Mouse (Mus musculus): ENCODE measurements around the gene Atg5. TPM values are rescaled to one million over a fixed set of nuclear protein-coding genes. Genes with fewer than 3 reads are reported as not detected.
"Not testable (repeated sequence)": the region's sequence is repeated elsewhere in the genome, so short reads cannot be mapped to it uniquely, and the experiment has no call there.

The Atg5 gene
- polyA plus RNA-seq, 1 experiment from 2014 or later = 56.1 TPM

DNA sequence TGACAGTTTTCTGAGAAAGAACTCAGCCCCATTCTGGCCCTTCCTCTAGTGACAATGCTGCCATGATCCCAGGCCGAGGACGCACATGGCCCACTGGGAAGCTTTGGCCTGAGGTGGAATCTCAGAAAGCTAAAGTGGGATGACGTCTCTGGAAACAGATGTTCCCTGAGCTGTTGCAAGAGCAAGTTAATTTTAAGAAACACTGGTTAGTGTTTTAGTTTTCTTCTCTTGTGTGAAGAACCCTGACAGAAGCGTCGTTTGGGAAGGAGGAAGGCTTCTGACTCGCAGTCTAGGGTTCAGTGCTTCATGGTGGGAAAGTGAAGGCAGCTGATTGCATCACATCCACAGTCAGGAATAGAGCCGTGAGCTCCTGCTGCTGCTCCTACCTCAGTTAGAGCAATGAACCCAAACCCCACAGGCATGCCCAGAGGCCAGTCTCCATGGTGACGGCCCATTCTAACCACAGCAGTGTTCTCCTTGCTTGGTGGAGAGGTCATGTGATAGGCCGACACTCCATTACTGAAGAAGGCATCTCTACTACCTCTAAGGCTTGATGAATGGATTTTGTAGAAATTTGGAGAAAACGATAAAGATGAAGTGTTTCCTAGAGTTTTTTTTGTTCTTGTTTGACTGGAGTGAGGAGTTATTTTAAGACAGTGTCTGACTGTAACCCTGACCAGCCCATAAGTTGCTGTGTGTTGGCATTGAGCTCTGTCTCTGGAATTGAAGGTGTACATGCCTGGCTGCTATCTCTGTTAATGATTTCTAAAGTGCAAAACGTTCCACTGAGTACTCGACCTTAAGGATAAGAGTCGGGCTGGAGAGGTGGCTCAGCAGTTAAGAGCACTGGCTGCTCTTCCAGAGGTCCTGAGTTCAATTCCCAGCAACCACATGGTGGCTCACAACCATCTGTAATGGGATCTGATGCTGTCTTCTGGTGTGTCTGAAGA lies 57.7 kb downstream of the Atg5 start:
- H3K36me3 ChIP-seq (ENCODE audit: control insufficient read depth, insufficient read depth) = no peaks in the 10 kb centered on the region
- no peak overlapping the region for H3K9ac ChIP-seq (replicated peaks; ENCODE audit: low read depth, low read length)
- no peaks in the 10 kb centered on the region for H3K4me1 ChIP-seq (replicated peaks; ENCODE audit: control insufficient read depth, insufficient read depth, low read length)
- no peak overlapping the region for H3K4me2 ChIP-seq (ENCODE audit: low read length)
- H3K4me3 ChIP-seq (replicated peaks; ENCODE audit: low read length) = no peak overlapping the region
- H3K9me3 ChIP-seq (ENCODE audit: control insufficient read depth, low read length) = no peaks in the 10 kb centered on the region
- no peak overlapping the region for H3K27ac ChIP-seq (ENCODE audit: low read length)
- H3K27me3 ChIP-seq (replicated peaks; ENCODE audit: control insufficient read depth, insufficient read depth, low read length) = no peaks in the 10 kb centered on the region
- WGBS = 79% methylated on average over 13 of the region's 13 CpGs
- ATAC-seq = no peak

DNA sequence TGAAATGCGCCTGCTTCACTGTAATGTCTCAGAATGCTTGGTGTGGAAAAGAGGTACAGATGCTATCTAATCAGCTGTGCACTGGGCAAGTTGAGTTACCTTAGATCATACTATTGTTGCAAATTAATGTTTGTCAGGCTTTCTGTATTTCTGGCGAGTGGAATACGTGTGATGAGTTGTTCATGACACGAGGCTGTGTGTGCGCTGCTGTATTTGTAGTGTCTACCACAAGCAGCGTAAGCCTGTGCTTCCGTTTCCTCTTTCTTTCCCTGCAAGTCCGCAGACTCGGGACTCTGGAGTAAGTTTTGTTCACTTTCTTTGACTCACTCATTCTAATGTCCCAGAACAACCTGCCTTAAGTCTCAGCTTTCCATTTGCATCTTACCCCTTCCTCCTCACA lies 58.9 kb downstream of the Atg5 start:
- Histone ChIP-seq H3K9me3 (ENCODE audit: control insufficient read depth, low read length) (no peaks in the 10 kb centered on the region), H3K9ac (replicated peaks; ENCODE audit: low read depth, low read length) (no peak overlapping the region), H3K4me1 (replicated peaks; ENCODE audit: control insufficient read depth, insufficient read depth, low read length) (no peaks in the 10 kb centered on the region), H3K27me3 (replicated peaks; ENCODE audit: control insufficient read depth, insufficient read depth, low read length) (no peaks in the 10 kb centered on the region), H3K4me2 (ENCODE audit: low read length) (no peak overlapping the region), H3K36me3 (ENCODE audit: control insufficient read depth, insufficient read depth) (no peaks in the 10 kb centered on the region), H3K4me3 (replicated peaks; ENCODE audit: low read length) (no peak overlapping the region), H3K27ac (ENCODE audit: low read length) (no peak overlapping the region)
- WGBS = 96% methylated on average over 9 of the region's 9 CpGs
- ATAC-seq = no peak

DNA sequence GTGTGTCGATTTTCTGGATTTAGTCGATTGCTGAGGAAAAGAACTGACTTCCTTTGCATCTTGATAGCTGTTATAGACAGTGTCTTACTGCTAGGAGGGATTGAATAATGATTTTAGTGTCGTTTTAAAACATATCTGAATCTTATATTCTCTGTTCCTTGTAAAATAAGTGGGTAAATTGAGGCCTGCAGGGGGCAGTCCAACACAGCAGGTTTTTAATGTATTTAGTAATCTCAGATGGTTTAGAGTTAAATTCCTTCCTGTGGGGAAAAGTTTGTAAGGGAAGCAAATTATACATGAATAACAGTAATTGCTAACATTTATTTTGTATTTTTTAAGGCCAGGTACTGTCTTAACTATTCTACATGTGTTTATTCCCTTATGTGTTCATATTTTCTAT lies 60.2 kb downstream of the Atg5 start:
- Histone ChIP-seq H3K4me2 (ENCODE audit: low read length) (no peak overlapping the region), H3K27ac (ENCODE audit: low read length) (no peak overlapping the region), H3K9me3 (ENCODE audit: control insufficient read depth, low read length) (no peaks in the 10 kb centered on the region), H3K4me1 (replicated peaks; ENCODE audit: control insufficient read depth, insufficient read depth, low read length) (no peaks in the 10 kb centered on the region), H3K4me3 (replicated peaks; ENCODE audit: low read length) (no peak overlapping the region), H3K9ac (replicated peaks; ENCODE audit: low read depth, low read length) (no peak overlapping the region), H3K27me3 (replicated peaks; ENCODE audit: control insufficient read depth, insufficient read depth, low read length) (no peaks in the 10 kb centered on the region), H3K36me3 (ENCODE audit: control insufficient read depth, insufficient read depth) (no peaks in the 10 kb centered on the region)
- 0 out of 2 replicates have a peak, but pooled peaks have one; percentile 43 for ATAC-seq
- WGBS = 80% methylated on average over 3 of the region's 3 CpGs

DNA sequence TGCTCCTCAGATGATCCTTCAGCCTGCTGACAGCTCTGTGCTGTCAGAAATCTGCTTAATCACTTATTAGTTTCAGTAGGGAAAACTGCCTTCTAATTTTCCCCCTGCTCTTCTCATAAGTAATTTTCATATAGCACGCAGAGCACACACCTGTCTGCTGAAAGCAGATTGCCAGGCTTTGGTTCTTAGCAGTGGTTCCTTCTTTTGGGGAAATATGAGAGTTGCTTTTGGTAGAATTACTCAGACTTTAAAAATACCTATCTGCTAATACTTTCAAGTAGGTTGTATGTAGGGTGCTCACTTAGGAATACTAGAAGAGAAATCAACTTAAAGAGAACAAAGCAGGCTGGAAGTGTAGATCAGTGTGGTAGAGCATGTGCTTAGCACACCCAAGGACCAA lies 62.6 kb downstream of the Atg5 start:
- H3K4me3 ChIP-seq (replicated peaks; ENCODE audit: low read length) = no peak overlapping the region
- H3K36me3 ChIP-seq (ENCODE audit: control insufficient read depth, insufficient read depth) = no peaks in the 10 kb centered on the region
- no peak overlapping the region for H3K4me2 ChIP-seq (ENCODE audit: low read length)
- WGBS = 71% methylated on average over 1 of the region's 1 CpGs
- no peak overlapping the region for H3K27ac ChIP-seq (ENCODE audit: low read length)
- no peak overlapping the region for H3K9ac ChIP-seq (replicated peaks; ENCODE audit: low read depth, low read length)
- no peaks in the 10 kb centered on the region for H3K27me3 ChIP-seq (replicated peaks; ENCODE audit: control insufficient read depth, insufficient read depth, low read length)
- H3K9me3 ChIP-seq (ENCODE audit: control insufficient read depth, low read length) = no peaks in the 10 kb centered on the region
- ATAC-seq = no peak
- H3K4me1 ChIP-seq (replicated peaks; ENCODE audit: control insufficient read depth, insufficient read depth, low read length) = no peaks in the 10 kb centered on the region

DNA sequence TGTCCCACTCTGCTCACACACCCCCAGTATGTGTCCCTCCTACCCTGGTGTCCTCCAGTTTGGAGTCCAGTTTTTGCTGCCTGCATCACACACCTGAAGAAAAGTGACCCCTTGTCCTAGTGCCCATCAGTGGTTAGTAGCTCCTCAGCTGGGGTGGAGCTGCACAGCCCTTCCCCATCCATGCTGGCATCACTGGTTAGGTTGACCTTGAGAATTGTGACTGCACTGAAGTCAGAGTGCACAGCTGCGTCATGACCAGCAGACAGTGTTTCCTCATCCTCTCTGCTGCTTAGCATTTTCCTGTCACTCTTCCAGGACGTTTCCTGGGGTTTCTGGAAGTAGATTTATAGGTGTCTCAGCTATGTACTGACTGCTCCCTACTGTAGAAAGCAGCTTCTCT lies 63.3 kb downstream of the Atg5 start:
- ATAC-seq = no peak
- whole genome bisulfite sequencing = 76% methylated on average over 2 of the region's 2 CpGs

DNA sequence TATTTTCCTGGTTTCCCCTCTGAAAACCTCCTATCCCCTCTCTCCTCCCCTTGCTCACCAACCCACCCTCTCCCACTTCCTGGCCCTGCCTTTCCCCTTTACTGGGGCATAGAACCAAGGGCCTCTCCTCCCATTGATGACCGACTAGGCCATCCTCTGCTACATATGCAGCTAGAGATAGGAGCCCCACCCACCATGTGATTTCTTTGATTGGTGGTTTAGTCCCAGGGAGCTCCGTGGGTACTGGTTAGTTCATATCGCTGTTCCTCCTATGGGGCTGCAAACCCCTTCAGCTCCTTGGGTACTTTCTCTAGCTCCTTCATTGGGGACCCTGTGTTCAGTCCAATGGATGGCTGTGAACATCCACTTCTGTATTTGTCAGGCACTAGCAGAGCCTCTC lies 64.5 kb downstream of the Atg5 start:
- WGBS = 93% methylated on average over 3 of the region's 3 CpGs
- not testable (repeated sequence) for H3K27ac ChIP-seq (ENCODE audit: low read length); H3K36me3 ChIP-seq (ENCODE audit: control insufficient read depth, insufficient read depth); H3K27me3 ChIP-seq (replicated peaks; ENCODE audit: control insufficient read depth, insufficient read depth, low read length); ATAC-seq; H3K4me2 ChIP-seq (ENCODE audit: low read length); H3K4me3 ChIP-seq (replicated peaks; ENCODE audit: low read length); H3K9ac ChIP-seq (replicated peaks; ENCODE audit: low read depth, low read length); H3K4me1 ChIP-seq (replicated peaks; ENCODE audit: control insufficient read depth, insufficient read depth, low read length); H3K9me3 ChIP-seq (ENCODE audit: control insufficient read depth, low read length)

More for the DNA sequence above, 63.3 kb downstream of the Atg5 start:
- H3K4me3 ChIP-seq (replicated peaks; ENCODE audit: low read length) = no peak overlapping the region
- H3K27me3 ChIP-seq (replicated peaks; ENCODE audit: control insufficient read depth, insufficient read depth, low read length) = no peaks in the 10 kb centered on the region
- H3K9me3 ChIP-seq (ENCODE audit: control insufficient read depth, low read length) = no peaks in the 10 kb centered on the region
- no peaks in the 10 kb centered on the region for H3K4me1 ChIP-seq (replicated peaks; ENCODE audit: control insufficient read depth, insufficient read depth, low read length)
- no peak overlapping the region for H3K4me2 ChIP-seq (ENCODE audit: low read length)
- no peak overlapping the region for H3K27ac ChIP-seq (ENCODE audit: low read length)
- H3K36me3 ChIP-seq (ENCODE audit: control insufficient read depth, insufficient read depth) = no peaks in the 10 kb centered on the region
- no peak overlapping the region for H3K9ac ChIP-seq (replicated peaks; ENCODE audit: low read depth, low read length)

DNA sequence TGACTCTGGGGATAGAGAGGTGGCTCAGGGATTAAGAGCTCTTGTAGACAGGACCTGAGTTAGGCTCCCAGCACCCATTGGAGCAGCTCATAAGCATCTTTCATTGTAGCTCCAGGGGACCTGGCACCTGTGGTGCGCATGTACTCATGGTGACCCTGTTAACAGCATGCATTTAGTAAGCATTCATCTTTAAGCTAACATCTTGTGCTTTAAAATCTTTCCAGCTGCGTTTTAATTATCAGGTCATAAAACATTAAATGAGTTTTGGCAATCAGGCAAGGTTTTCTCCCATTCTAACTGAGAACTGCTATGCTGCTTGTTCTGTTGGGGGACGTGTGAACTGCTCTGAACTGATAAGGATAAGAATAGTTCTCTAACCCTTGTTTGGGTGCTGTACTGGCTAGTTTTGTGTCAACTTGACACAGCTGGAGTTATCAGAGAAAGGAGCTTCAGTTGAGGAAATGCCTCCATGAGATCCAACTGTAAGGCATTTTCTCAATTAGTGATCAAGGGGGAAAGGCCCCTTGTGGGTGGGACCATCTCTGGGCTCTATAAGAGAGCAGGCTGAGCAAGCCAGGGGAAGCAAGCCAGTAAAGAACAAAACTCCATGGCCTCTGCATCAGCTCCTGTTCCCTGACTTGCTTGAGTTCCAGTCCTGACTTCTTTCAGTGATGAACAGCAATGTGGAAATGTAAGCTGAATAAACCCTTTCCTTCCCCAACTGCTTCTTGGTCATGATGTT lies 68.7 kb downstream of the Atg5 start:
- H3K9me3 ChIP-seq (ENCODE audit: control insufficient read depth, low read length); H3K27me3 ChIP-seq (replicated peaks; ENCODE audit: control insufficient read depth, insufficient read depth, low read length); H3K36me3 ChIP-seq (ENCODE audit: control insufficient read depth, insufficient read depth); H3K4me1 ChIP-seq (replicated peaks; ENCODE audit: control insufficient read depth, insufficient read depth, low read length); H3K27ac ChIP-seq (ENCODE audit: low read length); H3K4me3 ChIP-seq (replicated peaks; ENCODE audit: low read length); H3K9ac ChIP-seq (replicated peaks; ENCODE audit: low read depth, low read length); H3K4me2 ChIP-seq (ENCODE audit: low read length); ATAC-seq: not testable (repeated sequence)
- 74% methylated on average over 3 of the region's 3 CpGs for WGBS

DNA sequence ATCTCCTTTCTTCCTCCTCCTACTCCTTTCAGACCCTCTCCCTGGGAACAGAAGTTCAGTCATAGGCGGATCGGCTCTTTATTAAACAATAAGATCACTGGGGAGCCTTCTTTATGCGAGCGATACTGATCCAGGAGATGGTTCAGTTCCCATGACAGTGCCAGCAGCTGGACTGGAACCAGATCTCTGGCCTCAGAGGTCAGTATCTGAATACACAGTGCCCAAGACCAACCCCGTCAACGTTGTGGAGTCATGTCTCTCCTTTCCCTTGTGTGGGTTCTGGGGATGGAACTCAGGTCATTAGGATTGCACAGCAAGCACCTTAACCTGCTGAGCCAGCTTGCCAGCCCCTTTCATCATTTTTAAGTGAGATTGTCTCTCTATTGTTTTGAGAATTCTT lies 70.4 kb downstream of the Atg5 start:
- ATAC-seq = no peak
- WGBS = 60% methylated on average over 6 of the region's 6 CpGs
- Histone ChIP-seq H3K27ac (ENCODE audit: low read length) (no peak overlapping the region), H3K4me1 (replicated peaks; ENCODE audit: control insufficient read depth, insufficient read depth, low read length) (no peaks in the 10 kb centered on the region), H3K4me2 (ENCODE audit: low read length) (no peak overlapping the region), H3K9ac (replicated peaks; ENCODE audit: low read depth, low read length) (no peak overlapping the region), H3K27me3 (replicated peaks; ENCODE audit: control insufficient read depth, insufficient read depth, low read length) (no peaks in the 10 kb centered on the region), H3K4me3 (replicated peaks; ENCODE audit: low read length) (no peak overlapping the region), H3K36me3 (ENCODE audit: control insufficient read depth, insufficient read depth) (no peaks in the 10 kb centered on the region), H3K9me3 (ENCODE audit: control insufficient read depth, low read length) (no peaks in the 10 kb centered on the region)

DNA sequence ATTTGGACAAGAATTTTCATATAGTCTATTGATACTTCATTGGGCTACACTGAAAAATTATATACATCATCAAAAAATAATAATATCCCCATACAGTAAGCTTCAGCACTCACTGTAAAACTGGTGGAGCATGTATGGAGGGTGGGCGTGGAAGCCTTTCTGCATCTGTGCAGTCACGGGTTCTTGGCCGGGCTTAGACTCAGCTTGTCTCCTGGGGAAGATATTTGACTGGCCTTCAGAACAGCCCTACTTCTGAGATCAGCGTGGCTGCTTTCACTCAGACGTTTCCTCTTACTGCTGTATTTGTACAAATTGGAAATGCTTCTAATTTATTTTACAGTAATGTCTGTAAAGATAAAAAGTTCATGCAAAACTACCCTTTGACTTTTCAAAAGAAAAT lies 71.2 kb downstream of the Atg5 start:
- Histone ChIP-seq H3K27me3 (replicated peaks; ENCODE audit: control insufficient read depth, insufficient read depth, low read length) (no peaks in the 10 kb centered on the region), H3K4me3 (replicated peaks; ENCODE audit: low read length) (no peak overlapping the region), H3K9me3 (ENCODE audit: control insufficient read depth, low read length) (no peaks in the 10 kb centered on the region), H3K27ac (ENCODE audit: low read length) (no peak overlapping the region), H3K4me1 (replicated peaks; ENCODE audit: control insufficient read depth, insufficient read depth, low read length) (no peaks in the 10 kb centered on the region), H3K4me2 (ENCODE audit: low read length) (no peak overlapping the region), H3K36me3 (ENCODE audit: control insufficient read depth, insufficient read depth) (no peaks in the 10 kb centered on the region), H3K9ac (replicated peaks; ENCODE audit: low read depth, low read length) (no peak overlapping the region)
- no peak for ATAC-seq
- WGBS = 87% methylated on average over 5 of the region's 5 CpGs

Data from forebrain, embryonic 16.5 days (tissue).